Mouse (Mus musculus): Measurements from ENCODE around the gene Gpd2. TPM values are rescaled to one million over a fixed set of nuclear protein-coding genes. Genes with fewer than 3 reads are reported as not detected.
A peak's percentile ranks its signal among the peaks of the same experiment; 100 is the strongest.

The Gpd2 gene
- polyA plus RNA-seq (2011; ENCODE audit: insufficient read length, low read depth, missing spikeins), result 27.3 and 29.2 TPM in 2 replicates

- Histone ChIP-seq H3K27ac (ENCODE audit: insufficient read depth, low read length) (peak within 1 kb of the TSS; percentile 49), H3K4me1 (ENCODE audit: control insufficient read depth, insufficient read depth, low read length) (no peaks in the 10 kb centered on the region; the same call in 1 of the 2 replicates), H3K4me3 (ENCODE audit: insufficient read depth, low read length) (peak within 1 kb of the TSS; percentile 69)
- TF ChIP-seq POLR2A (IDR thresholded peaks at IDR 0.05; ENCODE audit: low read depth, low read length) (no peak), CTCF (IDR thresholded peaks at IDR 0.05; ENCODE audit: borderline replicate concordance, insufficient read depth, low read length) (no peak)
Observed at GRCm38 (mm10) chr2:57237475-57237919, at the start of gene Gpd2. Gene Gpd2, plus strand, starts transcription at chr2:57237635.

GRCm38 (mm10) chr2:57188237-57188636 is 49.2 kb upstream of the Gpd2 start:
- no peak overlapping the region for H3K27ac ChIP-seq (ENCODE audit: insufficient read depth, low read length)
- H3K4me3 ChIP-seq (ENCODE audit: insufficient read depth, low read length), result no peak overlapping the region
- H3K4me1 ChIP-seq (ENCODE audit: control insufficient read depth, insufficient read depth, low read length), result no peaks in the 10 kb centered on the region
- TF ChIP-seq CTCF (IDR thresholded peaks at IDR 0.05; ENCODE audit: borderline replicate concordance, insufficient read depth, low read length) (no peak), POLR2A (IDR thresholded peaks at IDR 0.05; ENCODE audit: low read depth, low read length) (no peak)

GRCm38 (mm10) chr2:57190884-57191283 is 46.6 kb upstream of the Gpd2 start:
- TF ChIP-seq CTCF (IDR thresholded peaks at IDR 0.05; ENCODE audit: borderline replicate concordance, insufficient read depth, low read length), result no peak
- TF ChIP-seq POLR2A (IDR thresholded peaks at IDR 0.05; ENCODE audit: low read depth, low read length), result no peak
- H3K4me1 ChIP-seq (ENCODE audit: control insufficient read depth, insufficient read depth, low read length), result no peaks in the 10 kb centered on the region
- no peak overlapping the region for H3K4me3 ChIP-seq (ENCODE audit: insufficient read depth, low read length)
- H3K27ac ChIP-seq (ENCODE audit: insufficient read depth, low read length), result no peak overlapping the region

GRCm38 (mm10) chr2:57199046-57199445 is 38.4 kb upstream of the Gpd2 start:
- Histone ChIP-seq H3K4me1 (ENCODE audit: control insufficient read depth, insufficient read depth, low read length) (no peaks in the 10 kb centered on the region), H3K4me3 (ENCODE audit: insufficient read depth, low read length) (no peak overlapping the region), H3K27ac (ENCODE audit: insufficient read depth, low read length) (no peak overlapping the region)
- TF ChIP-seq CTCF (IDR thresholded peaks at IDR 0.05; ENCODE audit: borderline replicate concordance, insufficient read depth, low read length) (no peak), POLR2A (IDR thresholded peaks at IDR 0.05; ENCODE audit: low read depth, low read length) (no peak)

- TF ChIP-seq POLR2A (IDR thresholded peaks at IDR 0.05; ENCODE audit: low read depth, low read length) (no peak), CTCF (IDR thresholded peaks at IDR 0.05; ENCODE audit: borderline replicate concordance, insufficient read depth, low read length) (no peak)
- Histone ChIP-seq H3K27ac (ENCODE audit: insufficient read depth, low read length) (no peak overlapping the region), H3K4me3 (ENCODE audit: insufficient read depth, low read length) (no peak overlapping the region), H3K4me1 (ENCODE audit: control insufficient read depth, insufficient read depth, low read length) (no peaks in the 10 kb centered on the region)
Observed at GRCm38 (mm10) chr2:57208472-57209083, 28.9 kb upstream of the Gpd2 start.

GRCm38 (mm10) chr2:57211049-57212001 is 26.1 kb upstream of the Gpd2 start:
- TF ChIP-seq CTCF (IDR thresholded peaks at IDR 0.05; ENCODE audit: borderline replicate concordance, insufficient read depth, low read length) (no peak), POLR2A (IDR thresholded peaks at IDR 0.05; ENCODE audit: low read depth, low read length) (no peak)
- Histone ChIP-seq H3K4me1 (ENCODE audit: control insufficient read depth, insufficient read depth, low read length) (no peaks in the 10 kb centered on the region), H3K4me3 (ENCODE audit: insufficient read depth, low read length) (no peak overlapping the region), H3K27ac (ENCODE audit: insufficient read depth, low read length) (no peak overlapping the region)

- Histone ChIP-seq H3K27ac (ENCODE audit: insufficient read depth, low read length) (no peak overlapping the region), H3K4me3 (ENCODE audit: insufficient read depth, low read length) (no peak overlapping the region), H3K4me1 (ENCODE audit: control insufficient read depth, insufficient read depth, low read length) (no peaks in the 10 kb centered on the region)
- TF ChIP-seq CTCF (IDR thresholded peaks at IDR 0.05; ENCODE audit: borderline replicate concordance, insufficient read depth, low read length), result no peak
- no peak for TF ChIP-seq POLR2A (IDR thresholded peaks at IDR 0.05; ENCODE audit: low read depth, low read length)
Observed at GRCm38 (mm10) chr2:57213364-57213763, 24.1 kb upstream of the Gpd2 start.

- Histone ChIP-seq H3K27ac (ENCODE audit: insufficient read depth, low read length) (no peak overlapping the region), H3K4me3 (ENCODE audit: insufficient read depth, low read length) (no peak overlapping the region), H3K4me1 (ENCODE audit: control insufficient read depth, insufficient read depth, low read length) (0 out of 2 replicates have a peak, but pooled peaks cover 4% of the 10 kb centered on the region)
- TF ChIP-seq CTCF (IDR thresholded peaks at IDR 0.05; ENCODE audit: borderline replicate concordance, insufficient read depth, low read length) (no peak), POLR2A (IDR thresholded peaks at IDR 0.05; ENCODE audit: low read depth, low read length) (no peak)
Observed at GRCm38 (mm10) chr2:57223288-57224026, 14.0 kb upstream of the Gpd2 start.

- H3K4me1 ChIP-seq (ENCODE audit: control insufficient read depth, insufficient read depth, low read length), result 0 out of 2 replicates have a peak, but pooled peaks cover 4% of the 10 kb centered on the region
- TF ChIP-seq POLR2A (IDR thresholded peaks at IDR 0.05; ENCODE audit: low read depth, low read length) (no peak), CTCF (IDR thresholded peaks at IDR 0.05; ENCODE audit: borderline replicate concordance, insufficient read depth, low read length) (no peak)
- H3K27ac ChIP-seq (ENCODE audit: insufficient read depth, low read length), result no peak overlapping the region
- no peak overlapping the region for H3K4me3 ChIP-seq (ENCODE audit: insufficient read depth, low read length)
Observed at GRCm38 (mm10) chr2:57225236-57225635, 12.2 kb upstream of the Gpd2 start.
